Mouse (Mus musculus) olfactory bulb, adult 2 months (tissue): ENCODE measurements around the gene Krt28. TPM values are rescaled to one million over a fixed set of nuclear protein-coding genes. Genes with fewer than 3 reads are reported as not detected.

Source experiments
- H3K27ac ChIP-seq: fragments of 200-500 bp; 2 replicates; pipeline ENCODE4 v1.5.1; 2012; ENCODE audit warnings: low read depth, low read length; ENCODE audit not compliant: insufficient read depth
- H3K4me1 ChIP-seq: fragments of 200-500 bp; 2 replicates; pipeline ENCODE4 v1.6.1; 2012; ENCODE audit warnings: low read length; ENCODE audit not compliant: control insufficient read depth, insufficient read depth
- H3K4me3 ChIP-seq: fragments of 200-500 bp; 2 replicates; pipeline ENCODE4 v1.5.1; 2012; ENCODE audit warnings: mild to moderate bottlenecking, low read depth, low read length, moderate library complexity; ENCODE audit not compliant: insufficient read depth
- CTCF ChIP-seq: fragments of 200-500 bp; IDR thresholded peaks from 2 replicates; pipeline ENCODE4 v1.5.1; 2012; ENCODE audit warnings: low read depth, mild to moderate bottlenecking, low read length, moderate library complexity; ENCODE audit not compliant: insufficient read depth
- POLR2A ChIP-seq: fragments of 200-500 bp; IDR thresholded peaks from 2 replicates; pipeline ENCODE4 v1.6.1; 2012; ENCODE audit warnings: mild to moderate bottlenecking, low read depth, low read length, moderate library complexity; ENCODE audit not compliant: insufficient read depth
- WGBS: fragments of 180-500 bp; shearing (Covaris S2); methylation state at CpG from one replicate; pipeline ENCODE4 v1.1.7; 2018; 5-methylcytosine and 5-hydroxymethylcytosine counted together
- polyA plus RNA-seq: library from polyadenylated mRNA; stranded (reverse); fragments of >200 nt; gene quantifications from 2 replicates; pipeline ENCODE4 v1.2.4, GENCODE M21; 2012; ENCODE audit warnings: low replicate concordance; ENCODE audit not compliant: missing spikeins, insufficient read depth, insufficient read length

Krt28 gene
- polyA plus RNA-seq, 1 experiment: not detected

DNA sequence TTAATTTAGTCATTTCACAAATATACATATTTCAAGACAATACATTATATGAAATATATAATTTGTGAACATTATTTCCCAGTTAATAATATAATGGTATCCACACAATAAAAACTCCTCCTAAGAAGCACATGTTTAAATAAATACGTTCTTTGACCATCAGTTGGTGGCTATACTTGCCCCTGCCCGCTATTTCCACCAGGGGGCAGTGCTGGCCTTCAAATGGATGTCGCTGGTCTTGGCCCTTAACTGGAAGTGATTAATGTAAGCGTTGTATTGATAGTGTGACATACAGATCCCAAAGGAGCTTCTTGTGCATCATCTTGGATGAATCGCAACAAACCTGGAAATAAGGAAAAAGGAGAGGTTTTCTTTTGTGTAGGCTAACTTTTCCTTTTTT, 4.9 kb upstream of the Krt28 start:
- H3K4me1 ChIP-seq: no peaks in the 10 kb centered on the region
- H3K4me3 ChIP-seq: no peak overlapping the region
- 10% methylated on average over 5 of the region's 5 CpGs for WGBS
- H3K27ac ChIP-seq: no peak overlapping the region
- no peak for TF ChIP-seq POLR2A
- TF ChIP-seq CTCF: peak; percentile 48; the same call in 1 of the 2 replicates

DNA sequence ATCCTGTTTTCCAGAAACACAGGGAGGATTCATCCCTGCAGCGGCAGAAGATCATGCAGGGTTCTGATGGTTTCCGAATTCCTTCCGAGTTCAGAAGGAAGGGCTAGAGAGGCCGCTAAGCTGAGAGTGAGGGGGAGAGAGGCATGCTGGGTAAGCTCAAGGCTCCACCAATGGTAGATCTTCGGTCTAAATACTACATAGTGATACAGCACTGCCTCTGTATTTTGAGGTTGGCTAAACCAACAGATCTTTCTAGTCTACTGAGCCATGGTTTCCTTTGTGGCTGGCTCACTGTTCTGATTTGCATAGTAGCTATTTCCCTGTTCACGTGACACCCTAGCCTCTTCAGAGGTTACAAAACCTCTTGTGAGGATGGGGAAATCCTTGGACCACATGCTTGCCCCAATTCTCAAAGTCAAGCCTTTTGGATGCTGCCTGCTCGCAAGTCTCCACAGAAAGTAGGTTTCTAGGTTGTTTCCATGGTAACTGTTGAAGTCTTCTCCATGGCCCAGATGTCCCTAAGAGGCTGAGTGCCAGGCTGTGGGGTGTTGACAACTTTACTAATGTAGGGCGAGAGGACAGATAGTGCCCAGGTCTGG, 4.8 kb downstream of the Krt28 start:
- Histone ChIP-seq H3K4me3 (no peak overlapping the region), H3K27ac (no peak overlapping the region), H3K4me1 (peaks cover 4% of the 10 kb centered on the region; the same call in 1 of the 2 replicates)
- no peak for TF ChIP-seq CTCF
- TF ChIP-seq POLR2A: no peak
- 48% methylated on average over 8 of the region's 8 CpGs for WGBS

DNA sequence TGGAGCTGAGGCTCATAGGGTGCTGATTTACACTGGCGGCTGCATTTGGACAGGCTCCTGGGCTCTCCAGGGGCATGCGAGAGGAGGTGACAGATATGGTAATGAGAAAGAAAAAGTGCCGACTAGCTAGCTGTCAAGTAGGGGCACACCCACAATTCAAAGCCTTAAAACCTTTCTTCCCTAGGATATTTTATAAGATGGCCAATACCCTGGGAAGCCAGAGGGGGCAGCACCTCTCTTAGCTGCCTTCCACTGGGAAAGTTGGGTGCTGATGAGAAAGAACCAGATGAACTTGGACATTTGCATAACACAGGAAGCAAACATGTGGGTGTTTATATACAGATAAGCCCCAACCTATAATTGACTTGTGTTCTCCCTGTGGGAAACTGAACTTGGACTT, 5.5 kb downstream of the Krt28 start:
- peaks cover 4% of the 10 kb centered on the region; the same call in 1 of the 2 replicates for H3K4me1 ChIP-seq
- H3K4me3 ChIP-seq: no peak overlapping the region
- H3K27ac ChIP-seq: no peak overlapping the region
- TF ChIP-seq POLR2A (no peak), CTCF (no peak)
- WGBS: 11% methylated on average over 3 of the region's 3 CpGs

DNA sequence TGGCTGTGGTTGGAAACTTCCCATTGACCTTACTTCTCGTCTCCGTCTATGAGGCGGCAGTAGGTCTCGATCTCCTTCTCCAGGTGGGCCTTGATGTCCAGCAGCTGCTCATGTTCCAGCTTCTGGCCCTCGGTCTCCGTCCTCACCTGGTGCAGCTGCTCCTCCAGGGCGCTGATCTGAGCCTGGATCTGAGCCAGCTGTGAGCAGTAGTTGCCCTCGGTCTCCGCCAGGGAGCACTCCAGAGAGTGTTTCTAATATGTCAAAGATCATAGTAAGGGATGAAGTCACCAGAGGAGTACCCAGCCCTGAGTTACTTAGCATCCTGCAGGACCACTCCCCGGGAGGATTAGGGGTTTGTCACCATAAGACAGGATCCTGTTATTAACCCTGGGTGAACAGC, 7.9 kb downstream of the Krt28 start:
- Histone ChIP-seq H3K4me1 (peaks cover 4% of the 10 kb centered on the region; the same call in 1 of the 2 replicates), H3K4me3 (no peak overlapping the region), H3K27ac (no peak overlapping the region)
- TF ChIP-seq CTCF: no peak
- no peak for TF ChIP-seq POLR2A
- 44% methylated on average over 10 of the region's 10 CpGs for WGBS

DNA sequence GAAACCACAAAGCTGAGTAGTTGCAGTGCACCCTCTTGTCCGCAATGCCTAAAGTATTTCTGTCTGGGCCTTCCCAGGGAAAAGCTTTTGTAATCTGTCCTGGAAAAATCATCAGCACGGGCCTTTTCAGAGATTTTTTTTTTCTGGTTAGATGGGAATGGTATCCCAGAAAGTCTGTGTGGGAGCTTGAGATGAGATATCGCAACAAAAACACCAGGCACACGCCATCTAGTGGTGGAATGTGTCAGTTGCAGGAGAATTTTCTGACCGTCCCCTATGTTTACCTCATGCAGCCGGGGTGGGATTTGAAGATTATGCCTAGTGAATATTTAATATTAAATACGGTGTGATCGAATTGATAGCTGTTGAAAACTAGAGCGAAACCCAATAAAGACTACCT, 10.3 kb downstream of the Krt28 start:
- H3K4me1 ChIP-seq: no peaks in the 10 kb centered on the region
- H3K27ac ChIP-seq: no peak overlapping the region
- TF ChIP-seq POLR2A (no peak), CTCF (no peak)
- 24% methylated on average over 9 of the region's 9 CpGs for WGBS
- no peak overlapping the region for H3K4me3 ChIP-seq

DNA sequence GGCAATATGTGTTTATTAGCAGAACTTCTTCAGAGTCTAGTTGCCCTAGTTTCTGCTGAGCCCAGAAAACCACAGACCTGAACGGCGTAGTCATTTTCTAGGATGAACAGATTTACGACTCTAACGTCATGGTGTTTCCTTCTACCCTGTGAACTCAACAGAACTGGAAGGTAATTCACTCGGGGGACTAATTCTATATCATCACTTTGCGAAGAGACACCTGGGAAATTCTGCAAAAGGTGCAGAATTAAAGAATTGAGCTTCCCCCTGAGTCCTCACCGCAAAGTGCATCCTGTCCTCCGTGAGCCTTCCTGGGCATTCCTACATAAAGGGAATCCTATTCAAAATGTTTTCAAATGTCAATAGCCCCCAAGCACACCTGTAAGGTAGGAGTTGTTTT, 13.3 kb downstream of the Krt28 start:
- 88% methylated on average over 8 of the region's 8 CpGs for WGBS
- TF ChIP-seq CTCF (no peak), POLR2A (no peak)
- no peak overlapping the region for H3K27ac ChIP-seq
- H3K4me3 ChIP-seq: no peak overlapping the region
- no peaks in the 10 kb centered on the region for H3K4me1 ChIP-seq

DNA sequence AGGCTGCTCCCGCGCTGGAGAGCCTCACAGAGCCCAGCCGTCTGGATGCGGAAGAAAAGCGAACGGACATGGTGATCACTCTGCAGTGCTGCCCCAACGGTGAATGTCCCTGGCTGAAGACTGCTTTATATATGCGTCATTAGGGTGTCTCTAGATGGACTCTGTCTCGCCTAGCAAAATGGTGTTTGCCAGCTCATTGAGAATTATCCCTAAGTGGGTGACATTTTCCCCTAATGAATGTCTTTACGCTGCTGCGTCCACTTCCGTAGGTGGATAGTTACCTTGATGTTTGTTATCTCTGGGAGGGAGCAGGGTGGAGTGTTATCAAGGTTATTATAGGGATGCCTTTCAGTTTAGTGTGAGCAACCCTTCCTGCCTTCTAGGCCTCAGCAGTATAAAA, 23.7 kb downstream of the Krt28 start, which contains the start of gene Krt27:
Gene Krt27, minus strand, starts transcription at position 101 of the 400 bp plus-strand sequence.
- H3K4me1 ChIP-seq: no peaks in the 10 kb centered on the region
- TF ChIP-seq POLR2A: no peak
- no peak for TF ChIP-seq CTCF
- no peak within 1 kb of the TSS for H3K4me3 ChIP-seq
- 87% methylated on average over 12 of the region's 12 CpGs for WGBS
- no peak within 1 kb of the TSS for H3K27ac ChIP-seq

DNA sequence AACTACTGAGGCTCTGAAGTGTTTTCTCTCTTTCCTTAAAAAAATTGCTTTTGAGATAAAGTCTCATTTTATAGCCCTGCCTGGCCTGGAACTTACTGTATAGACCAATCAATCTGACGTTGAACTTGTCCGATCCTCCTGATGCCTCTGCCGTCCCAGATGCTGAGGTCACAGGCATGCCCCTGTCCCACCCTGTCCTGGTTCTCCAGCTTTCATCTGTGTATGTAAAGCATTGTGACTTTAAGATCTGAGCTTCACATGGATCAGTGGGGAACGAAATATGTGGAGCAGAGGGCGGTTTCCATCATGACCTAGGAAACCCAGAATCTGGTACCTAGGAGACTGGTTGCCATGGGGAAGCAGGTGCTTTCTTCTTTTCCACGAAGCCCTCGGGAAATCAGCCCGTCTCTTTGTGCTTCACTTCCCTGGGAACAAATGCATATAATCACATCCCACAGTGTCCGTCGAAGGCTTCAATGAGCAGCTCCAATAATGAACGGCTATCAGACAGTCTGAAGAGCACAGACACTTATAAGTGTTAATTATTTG, 35.3 kb downstream of the Krt28 start:
- TF ChIP-seq CTCF (no peak), POLR2A (no peak)
- 39% methylated on average over 11 of the region's 11 CpGs for WGBS
- H3K27ac ChIP-seq: no peak overlapping the region
- no peaks in the 10 kb centered on the region for H3K4me1 ChIP-seq
- H3K4me3 ChIP-seq: no peak overlapping the region

DNA sequence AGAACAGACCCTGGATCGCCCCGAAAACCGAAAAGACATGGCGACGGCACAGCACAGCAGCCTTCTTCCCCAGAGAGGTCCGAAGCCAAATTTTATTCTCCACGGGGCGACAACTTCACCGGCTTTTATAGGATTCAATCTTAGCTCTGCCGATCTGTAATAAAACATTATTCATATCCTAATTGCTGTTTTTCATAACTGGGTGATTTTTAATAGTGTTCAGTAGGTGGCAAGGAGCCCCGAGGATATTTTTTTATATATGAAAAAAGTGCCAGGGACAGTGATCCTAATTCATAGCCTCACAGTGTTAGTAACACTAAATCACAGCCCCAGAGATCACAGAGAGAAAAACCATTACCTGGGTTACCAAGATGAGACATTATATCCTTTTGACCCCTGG, 36.8 kb downstream of the Krt28 start, which contains the start of gene Krt26:
Gene Krt26, minus strand, starts transcription at position 101 of the 400 bp plus-strand sequence.
- 92% methylated on average over 11 of the region's 11 CpGs for WGBS
- TF ChIP-seq POLR2A: no peak
- no peak for TF ChIP-seq CTCF
- no peaks in the 10 kb centered on the region for H3K4me1 ChIP-seq
- H3K4me3 ChIP-seq: no peak within 1 kb of the TSS
- no peak within 1 kb of the TSS for H3K27ac ChIP-seq

DNA sequence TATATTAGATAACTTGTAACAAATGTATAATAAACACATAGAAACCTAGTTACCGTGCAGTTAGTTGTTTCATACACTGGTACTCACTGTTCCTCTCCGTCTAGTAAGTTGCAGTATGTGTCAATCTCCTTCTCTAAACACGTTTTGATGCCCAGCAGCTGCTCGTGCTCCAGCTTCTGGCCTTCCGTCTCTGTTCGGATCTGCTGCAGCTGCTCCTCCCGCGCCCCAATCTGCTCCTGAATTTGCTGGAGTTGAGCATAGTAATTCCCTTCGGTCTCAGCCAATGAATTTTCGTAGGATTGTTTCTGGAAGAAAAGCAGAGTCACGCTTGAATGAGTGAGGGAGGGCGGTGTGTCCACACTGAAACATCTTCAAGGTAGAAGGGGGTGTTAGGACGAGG, 41.3 kb downstream of the Krt28 start:
- no peak overlapping the region for H3K27ac ChIP-seq
- WGBS: 50% methylated on average over 13 of the region's 13 CpGs

More for the DNA sequence above, 41.3 kb downstream of the Krt28 start:
- TF ChIP-seq POLR2A (no peak), CTCF (no peak)
- Histone ChIP-seq H3K4me3 (no peak overlapping the region), H3K4me1 (no peaks in the 10 kb centered on the region)
